Mouse (Mus musculus) adrenal gland (tissue): ENCODE measurements around the gene Rln1.

Experiments
- intact Hi-C: fragments of 180-260 bp; cut with DNase I; formaldehyde crosslinking; loops from one replicate; pipeline ENCODE4 v1.15.1; 2025

Gene Rln1

DNA sequence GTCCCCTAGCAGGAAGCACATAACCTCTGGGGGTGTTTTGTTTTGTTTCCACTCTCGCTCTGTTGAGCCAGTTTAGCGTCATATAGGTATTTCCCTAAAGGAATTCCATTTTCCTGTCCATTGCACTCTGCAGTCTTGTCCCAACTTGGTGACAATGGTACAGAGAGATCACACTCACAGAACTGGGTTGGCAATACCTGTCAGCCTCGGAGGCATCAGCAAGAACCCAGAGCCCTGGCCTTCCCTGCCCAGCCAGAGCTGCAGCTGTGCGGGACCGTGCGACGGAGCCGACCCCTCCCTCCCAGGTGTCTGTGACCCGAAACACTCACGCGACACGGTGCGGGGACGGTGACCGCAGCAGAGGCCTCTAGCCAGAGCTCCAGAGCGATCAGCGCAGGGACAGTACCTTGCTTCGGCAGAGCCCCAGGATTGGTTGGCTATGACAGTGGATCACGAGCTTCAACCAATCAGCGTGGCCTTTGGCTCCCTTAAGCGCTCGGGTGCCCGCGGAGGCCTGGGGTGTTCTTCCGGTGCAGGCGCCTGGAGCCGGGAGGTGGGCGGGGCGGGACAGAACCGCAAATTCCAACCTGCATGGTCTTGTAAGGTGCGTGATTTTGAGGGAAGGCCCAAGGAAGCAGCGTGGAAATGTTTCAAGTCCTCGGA, 27.1 kb upstream of the Rln1 start:
- intact Hi-C loops = no loop called here

DNA sequence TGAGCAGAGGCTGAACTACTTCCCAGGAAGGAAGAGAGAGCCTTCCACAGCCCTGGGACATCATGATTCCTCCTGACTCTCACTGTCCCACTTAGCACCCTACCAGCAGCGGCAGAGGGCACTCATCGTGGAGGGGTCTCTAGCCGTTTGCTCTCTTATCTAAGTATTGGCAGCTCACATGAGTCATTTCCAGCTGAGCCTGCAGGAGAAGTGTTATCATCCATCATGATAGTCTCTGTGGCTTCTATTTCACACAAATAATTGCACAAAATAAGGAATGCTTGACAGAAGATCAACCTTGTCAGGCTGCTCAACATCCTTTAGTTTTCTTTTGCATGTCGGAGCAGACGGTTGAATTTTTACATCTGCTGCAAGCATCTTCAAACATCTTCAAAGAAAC, 25.8 kb upstream of the Rln1 start:
- intact Hi-C loops = no loop called here

DNA sequence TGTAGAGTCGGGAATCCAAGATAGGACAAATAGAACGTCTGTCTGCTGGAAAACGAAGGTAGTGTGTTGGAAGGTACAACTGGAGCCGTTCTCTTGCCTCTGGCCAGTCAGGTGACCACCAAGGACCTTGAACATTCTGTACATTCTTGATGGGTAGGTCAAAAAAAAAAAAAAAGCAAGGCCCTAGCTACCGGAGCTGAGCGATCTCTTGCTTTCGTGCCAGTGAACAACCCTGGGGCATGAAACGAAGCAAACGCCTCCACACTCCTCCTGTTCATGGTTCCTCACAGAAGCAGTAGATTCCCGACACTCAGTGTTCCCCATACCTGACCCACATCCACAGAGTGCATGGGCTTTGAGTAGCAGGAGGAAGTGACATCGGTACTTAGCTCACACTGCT, 21.8 kb upstream of the Rln1 start:
- intact Hi-C loops = loop anchor here (2.0 to 5.0 kb wide), 2 partner anchors 146 to 295 kb away; no protein-coding TSS in a partner anchor

DNA sequence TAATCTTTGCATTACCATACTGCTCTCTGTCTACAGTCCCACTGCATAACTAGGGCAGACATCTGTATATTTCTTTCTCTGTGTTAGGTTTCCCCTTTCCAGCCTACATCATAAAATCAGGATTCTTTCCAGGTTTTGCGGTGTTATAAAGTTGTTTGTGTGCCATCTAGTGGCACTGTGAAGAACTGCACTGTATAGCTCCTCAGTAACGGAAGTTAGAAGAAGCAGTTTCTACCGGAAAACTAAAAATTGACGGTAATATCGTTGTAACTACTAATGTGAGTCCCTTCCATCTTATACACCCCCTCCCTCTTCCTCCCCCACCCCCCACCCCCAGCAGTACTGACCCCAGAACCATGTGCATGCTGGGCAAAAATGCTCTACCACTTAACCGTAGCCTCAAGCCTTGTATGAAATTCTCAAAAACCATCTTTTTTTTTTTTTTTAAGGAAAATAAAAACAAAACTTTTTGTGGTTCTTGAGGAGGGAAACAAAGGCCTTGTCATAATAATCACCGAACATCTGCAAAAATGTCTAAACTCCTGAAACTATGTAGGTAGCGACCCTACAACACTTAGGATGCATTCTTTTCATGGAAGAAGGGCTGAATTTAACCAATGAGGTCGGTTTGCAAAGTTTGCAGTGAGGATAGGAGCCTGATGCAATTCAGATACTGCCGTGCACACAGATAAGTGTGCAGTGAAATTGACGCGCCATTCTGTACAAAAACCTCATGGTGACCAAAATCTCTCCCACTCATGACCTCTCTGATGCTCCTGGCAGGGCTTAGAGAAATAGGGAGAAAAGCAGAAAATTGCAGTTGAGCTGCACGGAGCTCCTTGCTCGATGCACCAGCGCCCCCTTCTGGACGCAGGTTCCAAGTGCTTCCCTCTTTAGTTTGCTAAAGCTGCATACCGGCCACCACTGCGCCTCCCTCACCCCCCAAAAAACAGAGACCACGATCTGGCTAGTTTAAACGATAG, 20.7 kb upstream of the Rln1 start:
- intact Hi-C loops = loop anchor here (2.0 to 5.0 kb wide), 4 partner anchors 147 to 573 kb away; no protein-coding TSS in a partner anchor

DNA sequence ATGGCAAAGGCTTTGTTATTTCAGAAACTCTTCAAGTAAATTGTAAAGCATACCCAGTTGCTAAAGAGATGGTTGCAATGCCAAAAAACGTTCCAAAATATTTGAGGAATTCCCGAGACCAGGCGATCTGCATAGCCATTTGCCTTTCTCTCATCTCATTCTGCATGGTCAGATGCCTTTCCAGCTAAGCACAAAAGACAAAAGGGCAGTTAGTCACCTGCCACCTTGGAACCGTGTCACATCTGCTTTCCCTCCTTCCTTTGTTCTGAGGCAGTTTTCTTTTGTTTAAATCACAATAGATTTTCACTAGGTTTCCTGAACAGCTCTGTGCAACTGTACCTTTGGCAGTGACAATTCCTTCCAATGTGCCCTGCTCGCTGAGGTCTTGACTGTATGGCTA, 16.5 kb upstream of the Rln1 start:
- intact Hi-C loops = loop anchor here (5.0 kb wide), 2 partner anchors 369 to 569 kb away; no protein-coding TSS in a partner anchor

DNA sequence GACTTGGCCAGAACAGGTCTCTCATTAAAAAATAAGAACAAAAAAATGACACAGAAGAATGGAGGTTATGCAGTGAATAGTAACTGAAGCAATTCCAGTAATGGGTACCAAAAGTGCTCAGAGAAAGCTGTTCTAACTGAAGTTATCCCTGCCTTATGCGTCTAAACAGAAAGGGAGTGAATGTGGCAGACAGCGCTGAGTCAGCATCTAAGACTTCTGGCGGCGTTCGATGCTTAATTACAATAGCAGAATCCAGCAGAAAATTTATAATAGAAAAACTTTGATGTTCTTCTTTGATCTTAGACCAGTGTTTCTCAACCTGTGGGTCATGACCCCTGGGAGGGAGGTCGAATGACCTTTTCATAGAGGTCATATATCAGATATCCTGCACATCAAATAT, 11.2 kb upstream of the Rln1 start:
- intact Hi-C loops = no loop called here

DNA sequence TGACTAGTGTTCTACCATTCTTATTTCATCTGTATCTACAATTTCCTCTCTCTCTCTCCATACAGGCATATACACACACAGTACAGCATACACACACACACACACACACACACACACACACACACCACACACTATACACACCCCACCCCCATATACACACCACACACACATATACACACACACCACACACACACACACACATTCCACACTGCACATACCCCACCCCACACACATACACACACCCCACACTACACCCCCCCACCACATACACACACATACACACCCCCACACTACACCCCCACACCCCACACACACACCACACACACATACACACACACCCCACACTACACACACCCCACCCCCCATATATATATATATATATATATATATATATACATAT, 10.4 kb upstream of the Rln1 start:
- intact Hi-C loops = no loop called here

DNA sequence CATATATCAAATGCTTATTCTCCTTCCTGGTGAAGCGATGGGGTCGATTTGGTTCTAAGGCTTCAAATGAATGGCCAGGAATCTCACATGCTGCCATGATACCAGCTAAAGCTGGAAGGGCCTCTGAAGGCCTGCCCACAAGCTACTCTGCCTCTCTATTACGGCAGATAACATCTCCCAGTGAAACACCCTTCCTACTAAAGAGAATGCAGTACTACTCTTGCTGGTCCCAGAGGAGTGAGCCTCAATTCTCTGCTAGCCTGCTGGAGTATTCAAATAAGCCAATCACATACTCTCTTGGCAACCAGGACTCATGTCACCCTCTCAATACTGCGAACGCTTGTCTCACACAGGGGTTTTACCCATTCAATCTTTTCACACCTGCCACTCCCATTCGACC, 7.8 kb upstream of the Rln1 start:
- intact Hi-C loops = no loop called here

DNA sequence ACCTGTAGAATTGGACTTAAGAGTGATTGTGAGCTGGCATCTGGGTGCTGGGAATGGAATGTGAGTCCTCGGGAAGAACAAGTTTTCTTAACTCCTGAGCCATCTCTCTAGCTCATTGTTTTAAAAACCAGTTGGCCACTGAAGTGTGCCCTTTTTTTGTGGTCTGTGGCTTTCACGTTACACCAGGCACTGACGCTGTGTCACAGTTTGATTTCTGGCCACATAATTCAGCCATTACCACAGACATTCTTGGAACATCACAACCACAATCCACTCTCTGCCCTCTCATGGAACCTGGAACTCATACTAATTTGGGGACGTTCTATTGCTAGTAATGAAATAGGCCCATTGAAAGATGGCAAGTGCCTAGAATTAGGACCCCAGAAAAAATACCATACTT, 6.6 kb upstream of the Rln1 start:
- intact Hi-C loops = no loop called here

DNA sequence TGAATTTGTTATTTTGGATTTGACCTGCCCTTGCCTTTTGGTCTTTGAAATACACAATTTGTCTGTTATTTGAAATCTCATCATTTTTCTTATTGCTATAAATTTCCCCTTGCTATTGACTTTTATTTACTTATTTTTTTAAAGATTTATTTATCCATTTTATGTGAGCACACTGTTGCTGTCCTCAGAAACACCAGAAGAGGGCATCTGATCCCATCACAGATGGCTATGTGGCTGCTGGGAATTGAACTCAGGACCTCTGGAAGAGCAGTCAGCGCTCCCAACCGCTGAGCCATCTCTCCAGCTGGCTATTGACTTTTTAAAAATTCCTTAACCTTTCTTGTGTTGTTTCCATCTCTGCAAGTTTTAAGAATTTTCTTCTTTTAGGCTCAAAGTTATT, 2.2 kb upstream of the Rln1 start:
- intact Hi-C loops = no loop called here

DNA sequence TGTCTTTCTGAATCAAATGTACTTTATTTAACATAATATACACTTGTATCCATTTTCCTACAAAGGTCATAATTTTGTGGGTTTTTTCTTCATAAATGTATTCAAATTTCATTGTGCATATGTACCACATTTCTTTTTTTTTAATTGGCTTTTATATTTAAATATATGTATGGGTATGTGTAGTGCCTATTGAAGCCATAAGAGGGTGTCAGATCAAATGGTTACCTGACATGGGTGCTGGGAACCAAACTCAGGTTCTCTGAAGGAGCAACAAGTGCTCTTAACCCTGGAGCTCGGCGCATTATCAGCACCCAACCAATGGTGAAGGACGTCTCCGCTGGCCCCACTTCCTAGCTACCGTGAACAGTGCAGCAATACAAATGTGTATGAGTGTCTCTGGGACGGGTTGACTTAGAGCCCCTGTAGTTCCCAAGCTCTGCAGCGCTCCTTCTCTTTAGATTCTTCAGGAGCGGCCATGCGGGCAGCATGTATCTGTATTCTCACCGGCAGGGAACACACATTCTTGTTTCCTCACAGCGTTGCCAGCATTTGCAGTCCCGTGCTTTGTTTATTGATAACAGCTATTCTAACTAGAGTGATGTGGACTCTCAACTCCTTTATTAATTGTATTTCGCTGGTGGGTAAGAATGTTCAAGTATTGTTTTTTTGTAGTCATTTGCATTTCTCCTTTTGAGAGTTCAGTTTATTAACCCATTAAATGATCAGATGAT, 7.5 kb downstream of the Rln1 start:
- intact Hi-C loops = no loop called here

DNA sequence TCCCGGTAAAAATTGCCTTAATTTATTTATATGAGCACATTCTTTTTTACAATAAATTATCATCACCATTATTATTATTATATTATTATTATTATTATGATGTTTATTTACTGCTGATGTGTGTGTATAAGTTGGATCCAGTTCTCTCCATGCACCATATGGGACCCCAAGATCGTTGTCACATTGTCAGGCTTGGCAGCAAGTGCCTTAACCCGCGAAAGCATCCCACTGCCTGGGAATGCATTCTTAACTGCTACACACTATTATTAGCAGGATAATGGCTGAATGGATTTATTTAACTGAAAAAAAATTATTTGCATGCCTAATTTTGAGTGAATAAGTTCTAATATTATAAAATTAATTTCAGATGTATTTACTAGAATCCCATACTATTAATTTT, 8.1 kb downstream of the Rln1 start:
- intact Hi-C loops = no loop called here

DNA sequence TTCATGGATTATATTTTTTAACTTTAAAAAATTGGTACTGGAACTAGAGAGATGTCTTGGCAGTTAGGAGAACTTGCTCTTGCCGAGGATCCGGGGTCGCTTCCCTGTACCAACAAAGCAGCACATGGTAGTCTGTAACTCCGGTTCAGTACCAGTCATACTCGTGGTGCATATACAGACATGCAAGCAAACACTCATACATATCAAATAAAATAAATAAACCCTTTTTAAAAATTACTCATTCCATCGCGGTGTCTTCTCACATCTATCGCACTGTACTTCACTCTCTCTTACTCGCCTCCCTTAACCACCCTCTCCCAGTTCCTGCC, 8.7 kb downstream of the Rln1 start:
- intact Hi-C loops = no loop called here

DNA sequence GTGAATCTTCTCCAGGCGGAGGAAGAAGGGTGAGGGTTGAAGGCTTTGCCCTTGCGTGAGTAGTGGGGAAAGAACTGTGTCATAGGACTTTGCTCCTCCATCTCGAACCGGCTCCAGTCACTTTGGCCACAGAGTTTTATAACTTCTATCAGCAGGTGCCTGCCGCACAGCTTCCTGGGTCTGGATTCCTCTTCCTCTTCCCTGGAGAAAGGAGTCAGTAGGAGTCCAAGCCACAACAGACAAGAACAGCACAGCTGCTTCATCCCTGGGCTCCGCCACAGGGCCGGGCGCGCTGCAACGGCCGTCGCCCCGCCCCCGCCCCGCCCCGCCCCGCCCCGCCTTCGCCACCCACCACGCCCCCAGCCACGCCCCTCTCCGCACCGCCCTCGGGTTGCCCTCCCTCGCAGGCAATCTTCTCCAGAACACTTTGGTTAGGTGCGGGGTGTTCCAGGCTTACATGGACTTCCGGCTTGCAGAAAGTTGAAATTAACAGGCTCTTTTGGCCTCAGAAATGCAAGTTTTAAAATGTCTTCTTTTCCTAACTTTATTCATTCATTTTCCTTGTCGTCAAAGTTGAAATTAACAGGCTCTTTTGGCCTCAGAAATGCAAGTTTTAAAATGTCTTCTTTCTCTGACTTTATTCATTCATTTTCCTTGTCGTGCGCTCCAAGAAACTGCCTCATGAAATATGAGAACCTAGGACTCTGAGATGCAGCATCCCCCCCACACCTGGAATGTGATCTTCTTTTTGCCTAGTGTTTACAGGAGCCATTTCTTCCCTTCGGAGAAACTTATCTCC, 9.2 kb downstream of the Rln1 start, which contains the start of gene Insl6:
Insl6 (minus strand) TSS at position 304 of the 799 bp plus-strand sequence.
- intact Hi-C loops = no loop called here

DNA sequence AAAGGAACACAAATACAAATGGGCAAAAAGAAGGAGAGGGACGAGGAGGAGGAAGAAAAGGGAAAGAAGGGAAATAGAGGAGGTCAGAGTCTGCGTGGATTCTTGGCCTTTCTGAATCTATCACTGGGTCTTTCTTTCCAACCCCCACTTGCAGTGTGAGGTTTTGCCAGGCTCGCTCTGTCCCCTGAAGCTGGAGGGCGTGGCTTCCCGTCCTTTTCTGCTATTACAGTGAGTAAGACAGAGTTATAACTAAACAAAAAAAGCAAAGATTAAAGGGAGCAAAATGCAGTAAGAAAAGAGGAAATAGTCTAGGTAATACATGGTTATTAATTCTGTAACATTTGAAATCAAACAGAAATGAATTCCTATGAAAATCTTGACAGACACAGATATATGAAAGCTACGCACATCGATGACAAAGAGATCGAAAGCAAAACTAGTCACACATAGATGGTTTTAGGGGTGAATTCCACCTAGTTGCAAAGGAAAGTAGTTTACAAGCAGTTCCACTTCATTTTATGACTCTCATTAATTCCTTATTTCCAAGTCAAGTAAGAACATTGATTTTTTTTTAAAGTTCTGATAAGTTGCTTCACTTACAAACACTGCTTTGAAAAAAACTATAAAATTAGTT, 10.9 kb downstream of the Rln1 start:
- intact Hi-C loops = no loop called here

DNA sequence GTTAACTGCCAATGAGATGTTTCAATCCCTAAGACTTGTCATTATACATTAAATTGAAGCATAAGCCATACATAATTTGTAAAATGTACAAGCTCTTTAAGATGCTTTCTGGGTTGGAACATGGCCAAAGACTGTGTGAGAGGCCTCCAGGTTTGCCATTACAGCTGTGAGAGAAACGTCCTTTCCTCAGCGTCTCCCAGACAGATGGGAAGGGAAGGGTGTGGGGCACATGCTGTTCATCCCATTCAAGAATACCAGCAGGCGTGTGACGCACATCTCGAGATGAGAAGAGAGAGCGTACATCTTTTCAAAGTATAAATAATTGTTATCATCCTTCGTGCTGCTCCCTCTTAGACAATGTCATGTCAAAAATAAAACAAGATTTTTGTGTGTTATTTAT, 21.8 kb downstream of the Rln1 start:
- intact Hi-C loops = no loop called here

DNA sequence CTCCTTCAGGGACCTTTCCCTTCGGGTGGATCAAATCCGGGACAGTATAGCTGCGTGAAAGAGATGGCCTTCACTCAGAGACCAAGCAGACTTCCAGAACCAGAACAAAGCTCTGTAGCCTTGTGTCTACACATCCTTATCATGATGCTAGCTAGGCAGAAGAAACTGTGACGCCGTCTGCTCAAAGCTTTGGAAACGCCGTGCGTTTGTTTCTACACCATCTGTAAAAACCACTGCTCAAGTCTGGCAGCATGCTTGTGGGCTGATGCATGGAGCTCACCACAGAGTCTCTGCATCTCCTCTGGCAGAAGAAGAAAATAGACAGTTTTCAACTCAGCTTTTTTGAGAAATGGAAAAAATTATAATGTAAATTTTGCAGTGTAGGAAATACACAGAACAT, 22.7 kb downstream of the Rln1 start:
- intact Hi-C loops = no loop called here

DNA sequence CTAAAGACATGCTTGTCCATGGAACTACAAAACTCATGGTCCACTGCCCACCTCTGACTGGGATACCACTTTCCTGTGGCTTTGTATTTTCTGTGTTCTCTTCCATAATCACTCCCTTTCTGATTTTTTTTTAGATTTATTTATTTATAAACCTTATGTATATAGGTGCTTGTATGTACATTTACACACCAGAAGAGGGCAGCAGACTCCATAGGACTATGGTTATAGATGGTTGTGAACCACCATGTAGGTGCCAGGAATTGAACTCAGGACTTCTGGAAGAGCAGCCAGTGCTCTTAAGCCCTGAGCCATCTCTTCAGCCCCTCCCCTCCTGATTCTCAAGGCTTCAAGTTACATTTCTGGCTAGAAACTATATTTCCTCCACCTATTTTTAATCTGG, 25.6 kb downstream of the Rln1 start:
- intact Hi-C loops = no loop called here

DNA sequence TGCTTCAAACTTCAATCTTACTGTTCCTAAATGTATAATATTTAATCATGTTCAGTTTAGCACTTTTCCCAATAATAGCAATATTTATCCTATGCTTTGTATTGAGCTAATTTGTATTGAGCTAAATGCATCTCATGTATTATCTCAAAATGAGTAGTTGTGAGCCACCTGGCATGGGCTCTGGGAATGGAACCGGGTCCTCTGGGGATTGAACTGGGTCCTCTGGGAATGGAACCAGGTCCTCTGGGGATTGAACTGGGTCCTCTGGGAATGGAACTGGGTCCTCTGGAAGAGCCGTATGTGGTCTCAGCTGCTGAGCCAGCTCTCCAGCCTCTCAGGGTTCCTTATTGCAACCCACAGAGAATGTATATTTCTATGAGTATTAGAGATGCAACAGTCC, 32.4 kb downstream of the Rln1 start:
- intact Hi-C loops = no loop called here

DNA sequence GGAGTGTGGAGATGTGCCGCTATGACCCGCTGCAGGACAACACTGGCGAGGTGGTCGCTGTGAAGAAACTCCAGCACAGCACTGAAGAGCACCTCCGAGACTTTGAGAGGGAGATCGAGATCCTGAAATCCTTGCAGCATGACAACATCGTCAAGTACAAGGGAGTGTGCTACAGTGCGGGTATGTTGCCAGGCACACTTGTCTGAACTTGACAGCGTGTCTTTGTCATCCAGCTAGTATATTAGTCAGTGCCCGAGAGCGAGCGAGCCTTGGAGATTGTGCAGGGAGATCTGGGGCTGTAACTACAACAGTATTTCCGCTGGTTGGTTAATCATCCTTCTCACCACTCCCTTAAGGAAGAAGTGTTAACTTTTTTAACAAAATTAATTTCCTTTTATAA, 33.6 kb downstream of the Rln1 start:
- intact Hi-C loops = no loop called here

DNA sequence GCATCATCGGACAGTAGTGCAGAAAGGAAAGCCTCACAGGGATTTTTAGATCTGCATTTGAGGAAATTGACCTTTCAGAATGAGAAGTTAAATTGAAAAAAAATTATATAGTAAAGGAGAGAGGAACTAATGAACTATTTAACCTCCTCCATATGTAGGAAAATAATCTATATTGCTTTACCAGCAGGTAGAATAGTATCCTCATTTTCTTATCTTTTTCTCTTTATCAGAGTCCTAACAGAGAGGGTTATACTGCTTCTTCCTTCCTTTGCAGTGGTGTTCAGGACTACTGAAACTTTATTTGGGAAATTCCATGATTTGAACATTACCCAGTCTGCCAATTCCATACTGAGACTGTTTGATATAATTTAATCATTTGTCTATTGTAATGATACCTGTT, 37.1 kb downstream of the Rln1 start:
- intact Hi-C loops = no loop called here
